Mouse (Mus musculus) forebrain, embryonic 15.5 days (tissue): ENCODE measurements at regions not wholly inside any gene's neighbourhood (a gene's known extent, or its start where the extent isn't known, plus 50 kb on each side); places are given as distances from the start of the nearest gene placed in this dataset.

Experiments used
- ATAC-seq: fragments of 200-750 bp; cut with Nextera tagmentation; replicated peaks from 2 replicates; pipeline ENCODE4 v1.8.0; 2017; ENCODE audit warnings: mild to moderate bottlenecking, moderate TSS enrichment, moderate library complexity
- H3K27ac ChIP-seq: fragments of 300-500 bp; sonication (generic); replicated peaks from 2 replicates; pipeline ENCODE4 v1.5.1; 2015; ENCODE audit warnings: mild to moderate bottlenecking, inconsistent platforms
- H3K27me3 ChIP-seq: fragments of 300-500 bp; sonication (generic); 2 replicates; pipeline ENCODE4 v1.6.1; 2015; ENCODE audit warnings: inconsistent platforms
- H3K36me3 ChIP-seq: fragments of 300-500 bp; sonication (generic); 2 replicates; pipeline ENCODE4 v1.6.1; 2015; ENCODE audit warnings: mild to moderate bottlenecking, inconsistent platforms
- H3K4me1 ChIP-seq: fragments of 300-500 bp; sonication (generic); 2 replicates; pipeline ENCODE4 v1.6.1; 2015; ENCODE audit warnings: inconsistent platforms
- H3K4me2 ChIP-seq: fragments of 300-500 bp; sonication (generic); replicated peaks from 2 replicates; pipeline ENCODE4 v1.6.1; 2015; ENCODE audit warnings: mild to moderate bottlenecking, inconsistent platforms
- H3K4me3 ChIP-seq: fragments of 300-500 bp; sonication (generic); 2 replicates; pipeline ENCODE4 v1.5.1; 2015; ENCODE audit warnings: mild to moderate bottlenecking, inconsistent platforms
- H3K9ac ChIP-seq: fragments of 300-500 bp; sonication (generic); replicated peaks from 2 replicates; pipeline ENCODE4 v1.6.1; 2015; ENCODE audit warnings: mild to moderate bottlenecking, inconsistent platforms
- H3K9me3 ChIP-seq: fragments of 300-500 bp; sonication (generic); 2 replicates; pipeline ENCODE4 v1.6.1; 2016; ENCODE audit warnings: inconsistent platforms
- WGBS: fragments of 180-500 bp; shearing (Covaris S2); methylation state at CpG from one replicate; pipeline ENCODE4 v1.1.7; 2015; ENCODE audit warnings: mixed read lengths; 5-methylcytosine and 5-hydroxymethylcytosine counted together

DNA sequence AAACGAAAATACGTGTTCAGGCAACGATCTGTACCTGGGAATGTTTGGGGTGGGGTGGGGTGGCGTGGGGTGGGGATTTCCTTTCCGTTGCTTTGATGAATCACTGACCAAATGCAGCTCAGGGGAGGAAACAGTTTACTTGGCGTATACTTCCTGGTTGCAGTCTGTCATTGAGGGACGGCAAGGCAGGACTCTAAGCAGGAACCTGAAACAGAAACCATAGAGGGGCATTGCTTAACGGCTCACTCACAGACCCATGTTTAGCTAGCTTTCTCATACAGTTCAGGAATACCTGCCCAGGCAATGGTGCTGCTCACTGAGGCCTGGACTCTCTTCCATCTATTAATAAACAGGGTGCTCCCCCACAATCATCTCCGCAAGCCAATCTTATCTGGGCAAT is 55.1 kb upstream of the Smox start:
- no peaks in the 10 kb centered on the region for H3K36me3 ChIP-seq
- H3K27me3 ChIP-seq: no peaks in the 10 kb centered on the region
- H3K4me2 ChIP-seq: no peak overlapping the region
- no peak overlapping the region for H3K4me3 ChIP-seq
- H3K9ac ChIP-seq: no peak overlapping the region
- 89% methylated on average over 9 of the region's 9 CpGs for WGBS
- ATAC-seq: no peak
- no peaks in the 10 kb centered on the region for H3K4me1 ChIP-seq
- no peaks in the 10 kb centered on the region for H3K9me3 ChIP-seq
- no peak overlapping the region for H3K27ac ChIP-seq

DNA sequence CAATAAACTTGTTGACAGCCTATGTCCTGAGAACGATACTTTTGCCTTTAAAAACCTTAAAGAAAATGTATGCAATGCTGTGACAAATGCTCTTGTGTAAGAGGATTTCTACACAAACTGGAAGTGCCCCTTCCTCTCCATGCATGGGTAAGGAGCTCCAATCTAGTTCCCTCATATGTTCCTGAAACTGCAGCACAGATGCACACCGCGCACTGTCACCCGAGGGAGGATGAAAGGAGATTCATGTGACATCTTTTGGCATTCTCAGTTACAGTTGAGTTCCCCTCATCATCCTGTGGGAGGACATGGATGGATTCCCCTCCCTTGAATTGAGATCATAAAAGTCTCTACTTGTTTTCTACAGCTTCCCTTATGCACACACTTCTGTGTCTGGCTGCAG is 60.8 kb upstream of the Smox start:
- no peak overlapping the region for H3K9ac ChIP-seq
- no peaks in the 10 kb centered on the region for H3K4me1 ChIP-seq
- no peak overlapping the region for H3K4me3 ChIP-seq
- H3K9me3 ChIP-seq: no peaks in the 10 kb centered on the region
- ATAC-seq: no peak
- no peaks in the 10 kb centered on the region for H3K27me3 ChIP-seq
- 91% methylated on average over 4 of the region's 4 CpGs for WGBS
- H3K4me2 ChIP-seq: no peak overlapping the region
- H3K27ac ChIP-seq: no peak overlapping the region
- no peaks in the 10 kb centered on the region for H3K36me3 ChIP-seq

- Histone ChIP-seq H3K27ac (no peak overlapping the region), H3K9ac (no peak overlapping the region), H3K4me1 (no peaks in the 10 kb centered on the region), H3K27me3 (no peaks in the 10 kb centered on the region), H3K4me2 (no peak overlapping the region), H3K36me3 (no peaks in the 10 kb centered on the region), H3K9me3 (no peaks in the 10 kb centered on the region), H3K4me3 (no peak overlapping the region)
- 81% methylated on average over 4 of the region's 4 CpGs for WGBS
- ATAC-seq: no peak
Measured at GRCm38 (mm10) chr2:131428089-131428488, 63.2 kb upstream of the Smox start.

GRCm38 (mm10) chr2:131426941-131427340 is 64.4 kb upstream of the Smox start:
- Histone ChIP-seq H3K27ac (no peak overlapping the region), H3K36me3 (no peaks in the 10 kb centered on the region), H3K4me3 (no peak overlapping the region), H3K4me1 (no peaks in the 10 kb centered on the region), H3K9ac (no peak overlapping the region), H3K9me3 (no peaks in the 10 kb centered on the region), H3K27me3 (no peaks in the 10 kb centered on the region), H3K4me2 (no peak overlapping the region)
- no peak for ATAC-seq

DNA sequence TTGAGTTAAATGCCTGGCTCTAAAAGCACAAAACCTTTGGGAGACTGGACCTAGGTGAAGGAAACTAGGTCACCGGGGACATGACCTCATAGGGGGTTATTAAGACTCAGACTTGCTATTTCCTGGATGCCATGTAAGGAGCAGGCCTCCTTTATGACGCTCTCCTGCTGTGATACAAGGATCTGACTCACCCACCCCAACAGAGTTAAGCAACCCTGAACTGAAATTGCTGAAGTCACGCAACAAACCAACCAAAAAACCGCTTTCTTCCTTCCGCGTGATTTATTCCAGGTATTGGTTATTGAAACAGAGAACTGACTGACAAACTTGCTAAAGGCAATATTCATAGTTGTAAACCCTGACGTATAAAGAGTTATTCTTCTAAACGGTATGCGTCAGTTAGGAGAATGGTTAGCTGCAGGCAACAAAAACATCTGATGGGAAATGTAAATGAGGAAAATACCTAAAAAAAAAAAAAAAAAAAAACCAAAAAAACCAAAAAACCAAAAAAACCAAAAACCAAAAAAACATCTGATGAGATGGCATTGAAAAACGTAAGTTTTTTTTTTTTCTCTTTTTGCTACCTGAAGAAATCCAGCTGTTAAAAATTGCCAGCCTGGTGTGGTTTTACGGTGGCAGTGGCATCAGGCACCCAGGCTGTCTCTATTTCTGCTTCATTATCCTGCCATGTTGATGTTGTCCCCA is 67.5 kb upstream of the Smox start:
- H3K4me3 ChIP-seq: no peak overlapping the region
- 82% methylated on average over 11 of the region's 11 CpGs for WGBS
- H3K27ac ChIP-seq: no peak overlapping the region
- no peaks in the 10 kb centered on the region for H3K36me3 ChIP-seq
- H3K4me1 ChIP-seq: no peaks in the 10 kb centered on the region
- no peak for ATAC-seq
- H3K4me2 ChIP-seq: no peak overlapping the region
- H3K9ac ChIP-seq: no peak overlapping the region
- H3K27me3 ChIP-seq: no peaks in the 10 kb centered on the region
- no peaks in the 10 kb centered on the region for H3K9me3 ChIP-seq

GRCm38 (mm10) chr2:131422907-131423445 is 68.3 kb upstream of the Smox start:
- peak; percentile 88 for ATAC-seq
- Histone ChIP-seq H3K27me3 (no peaks in the 10 kb centered on the region), H3K27ac (0 out of 2 replicates have a peak overlapping the region, but pooled peaks have one; percentile 20), H3K9ac (peak overlapping the region; percentile 35), H3K4me1 (no peaks in the 10 kb centered on the region), H3K4me3 (peak overlapping the region; percentile 45), H3K36me3 (no peaks in the 10 kb centered on the region), H3K9me3 (no peaks in the 10 kb centered on the region), H3K4me2 (peak overlapping the region; percentile 58)
- whole genome bisulfite sequencing: 1% methylated on average over 12 of the region's 13 CpGs

DNA sequence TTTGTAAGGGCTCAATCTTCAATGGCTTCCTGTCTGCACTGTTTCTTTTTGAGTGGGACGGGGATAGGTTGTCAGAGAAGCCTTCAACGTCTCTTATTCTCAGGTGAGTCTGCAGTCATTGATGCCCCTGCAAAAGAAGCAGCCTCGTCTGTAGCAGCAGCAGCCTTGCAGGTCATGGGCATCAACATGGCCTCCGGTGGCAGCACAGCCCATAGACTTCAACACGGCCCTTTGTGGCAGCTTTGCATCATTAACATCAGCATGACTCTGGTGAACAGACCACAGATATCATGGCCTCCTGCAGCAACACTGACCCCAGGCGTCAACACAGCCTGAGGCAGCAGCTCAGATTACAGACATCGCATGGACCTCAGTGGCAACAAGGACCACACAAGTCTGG is 65.4 kb upstream of the Rnf24 start:
- Histone ChIP-seq H3K27me3 (no peaks in the 10 kb centered on the region), H3K9me3 (no peaks in the 10 kb centered on the region), H3K4me1 (no peaks in the 10 kb centered on the region), H3K4me2 (no peak overlapping the region), H3K27ac (no peak overlapping the region), H3K36me3 (no peaks in the 10 kb centered on the region), H3K4me3 (no peak overlapping the region), H3K9ac (no peak overlapping the region)
- WGBS: 76% methylated on average over 7 of the region's 7 CpGs
- ATAC-seq: no peak

GRCm38 (mm10) chr2:131417472-131417871 is 64.8 kb upstream of the Rnf24 start:
- no peak for ATAC-seq
- no peak overlapping the region for H3K9ac ChIP-seq
- no peaks in the 10 kb centered on the region for H3K36me3 ChIP-seq
- no peak overlapping the region for H3K4me2 ChIP-seq
- H3K4me3 ChIP-seq: no peak overlapping the region
- H3K4me1 ChIP-seq: no peaks in the 10 kb centered on the region
- H3K9me3 ChIP-seq: no peaks in the 10 kb centered on the region
- no peak overlapping the region for H3K27ac ChIP-seq
- 91% methylated on average over 2 of the region's 2 CpGs for WGBS
- H3K27me3 ChIP-seq: no peaks in the 10 kb centered on the region

- Histone ChIP-seq H3K4me2 (no peak overlapping the region), H3K36me3 (no peaks in the 10 kb centered on the region), H3K27ac (no peak overlapping the region), H3K9ac (no peak overlapping the region), H3K27me3 (no peaks in the 10 kb centered on the region), H3K4me1 (no peaks in the 10 kb centered on the region), H3K4me3 (no peak overlapping the region), H3K9me3 (no peaks in the 10 kb centered on the region)
- 40% methylated on average over 6 of the region's 6 CpGs for WGBS
- no peak for ATAC-seq
Measured at GRCm38 (mm10) chr2:131416482-131416881, 63.8 kb upstream of the Rnf24 start.

DNA sequence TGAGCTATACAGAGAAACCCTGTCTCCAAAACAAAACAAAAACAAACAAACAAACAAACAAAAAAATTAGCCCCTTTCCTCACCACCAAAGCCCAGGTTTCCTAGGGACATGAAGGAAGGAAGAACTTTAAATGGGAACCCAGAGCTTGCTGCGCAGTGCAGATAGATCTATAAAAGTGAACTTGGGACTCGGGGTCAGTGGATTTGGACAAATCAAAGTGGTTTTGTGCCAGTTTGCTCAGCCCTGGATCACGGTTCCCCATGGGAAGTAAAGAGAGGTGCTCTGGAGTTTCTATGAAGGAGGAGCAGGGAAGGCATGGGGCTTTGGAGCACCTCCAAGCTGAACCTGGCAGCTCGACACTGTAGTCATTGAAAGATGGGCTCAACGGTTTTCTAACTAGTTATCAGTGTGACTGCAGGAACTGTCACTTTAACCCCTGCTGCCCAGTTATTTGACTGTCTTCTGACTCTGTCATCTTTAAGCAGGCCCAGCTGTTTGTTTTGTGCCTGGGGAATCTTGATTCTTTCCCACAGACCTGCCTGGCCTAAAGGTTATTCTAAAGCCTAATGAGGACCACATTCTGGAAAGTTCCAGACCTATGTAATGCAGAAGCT is 58.3 kb upstream of the Rnf24 start:
- H3K4me1 ChIP-seq: no peaks in the 10 kb centered on the region
- no peaks in the 10 kb centered on the region for H3K9me3 ChIP-seq
- no peaks in the 10 kb centered on the region for H3K27me3 ChIP-seq
- 85% methylated on average over 5 of the region's 5 CpGs for WGBS
- H3K9ac ChIP-seq: no peak overlapping the region
- H3K4me3 ChIP-seq: no peak overlapping the region
- no peak for ATAC-seq
- no peak overlapping the region for H3K27ac ChIP-seq
- H3K36me3 ChIP-seq: no peaks in the 10 kb centered on the region
- no peak overlapping the region for H3K4me2 ChIP-seq

DNA sequence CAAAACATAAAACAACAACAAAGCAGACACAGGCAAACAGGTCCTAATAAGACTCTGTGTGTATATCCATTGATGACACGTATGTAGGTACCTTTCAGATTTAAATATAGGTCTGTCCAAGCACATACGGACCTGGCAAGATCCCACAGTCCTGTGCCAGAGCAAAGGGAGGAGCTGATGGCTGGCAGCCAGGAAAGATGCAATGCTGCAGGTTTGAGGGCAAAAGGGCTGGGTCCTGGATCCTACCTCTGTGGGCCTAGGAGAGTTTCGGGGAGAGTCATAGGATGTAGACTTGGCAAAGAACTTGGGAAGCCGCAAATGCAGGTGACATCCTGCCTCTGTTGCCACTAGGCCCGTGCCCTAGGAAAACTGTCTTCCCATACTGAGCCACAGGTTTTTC is 54.6 kb upstream of the Rnf24 start:
- Histone ChIP-seq H3K36me3 (no peaks in the 10 kb centered on the region), H3K27me3 (no peaks in the 10 kb centered on the region), H3K4me3 (no peak overlapping the region), H3K9me3 (no peaks in the 10 kb centered on the region), H3K9ac (no peak overlapping the region), H3K4me2 (no peak overlapping the region), H3K4me1 (no peaks in the 10 kb centered on the region), H3K27ac (no peak overlapping the region)
- 80% methylated on average over 5 of the region's 5 CpGs for WGBS
- ATAC-seq: no peak

DNA sequence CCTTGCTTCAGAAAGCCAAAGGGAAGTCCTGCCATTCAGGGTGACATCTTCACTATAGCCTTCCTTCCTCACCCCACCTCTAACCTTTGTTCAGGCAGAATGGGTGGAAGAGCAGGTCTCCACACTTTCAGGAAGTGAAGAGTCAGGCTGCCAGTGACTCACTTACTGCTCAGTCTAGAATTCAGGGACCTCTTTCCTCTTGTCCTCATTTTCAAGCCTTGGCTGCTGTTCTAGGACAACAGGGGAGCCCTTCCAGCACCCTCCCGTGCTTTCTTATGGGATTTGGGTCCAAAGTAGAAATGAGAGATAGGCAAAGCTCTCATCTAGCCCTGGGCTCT is 51.5 kb upstream of the Rnf24 start:
- no peaks in the 10 kb centered on the region for H3K9me3 ChIP-seq
- 38% methylated on average over 1 of the region's 1 CpGs for WGBS
- no peaks in the 10 kb centered on the region for H3K4me1 ChIP-seq

More for the DNA sequence above, 51.5 kb upstream of the Rnf24 start:
- Histone ChIP-seq H3K4me2 (no peak overlapping the region), H3K27me3 (no peaks in the 10 kb centered on the region), H3K4me3 (no peak overlapping the region), H3K9ac (no peak overlapping the region), H3K27ac (no peak overlapping the region), H3K36me3 (no peaks in the 10 kb centered on the region)
- no peak for ATAC-seq
